Mouse (Mus musculus): Measurements from ENCODE around the gene Lca5.
A peak's percentile ranks its signal among the peaks of the same experiment; 100 is the strongest.

Gene Lca5

DNA sequence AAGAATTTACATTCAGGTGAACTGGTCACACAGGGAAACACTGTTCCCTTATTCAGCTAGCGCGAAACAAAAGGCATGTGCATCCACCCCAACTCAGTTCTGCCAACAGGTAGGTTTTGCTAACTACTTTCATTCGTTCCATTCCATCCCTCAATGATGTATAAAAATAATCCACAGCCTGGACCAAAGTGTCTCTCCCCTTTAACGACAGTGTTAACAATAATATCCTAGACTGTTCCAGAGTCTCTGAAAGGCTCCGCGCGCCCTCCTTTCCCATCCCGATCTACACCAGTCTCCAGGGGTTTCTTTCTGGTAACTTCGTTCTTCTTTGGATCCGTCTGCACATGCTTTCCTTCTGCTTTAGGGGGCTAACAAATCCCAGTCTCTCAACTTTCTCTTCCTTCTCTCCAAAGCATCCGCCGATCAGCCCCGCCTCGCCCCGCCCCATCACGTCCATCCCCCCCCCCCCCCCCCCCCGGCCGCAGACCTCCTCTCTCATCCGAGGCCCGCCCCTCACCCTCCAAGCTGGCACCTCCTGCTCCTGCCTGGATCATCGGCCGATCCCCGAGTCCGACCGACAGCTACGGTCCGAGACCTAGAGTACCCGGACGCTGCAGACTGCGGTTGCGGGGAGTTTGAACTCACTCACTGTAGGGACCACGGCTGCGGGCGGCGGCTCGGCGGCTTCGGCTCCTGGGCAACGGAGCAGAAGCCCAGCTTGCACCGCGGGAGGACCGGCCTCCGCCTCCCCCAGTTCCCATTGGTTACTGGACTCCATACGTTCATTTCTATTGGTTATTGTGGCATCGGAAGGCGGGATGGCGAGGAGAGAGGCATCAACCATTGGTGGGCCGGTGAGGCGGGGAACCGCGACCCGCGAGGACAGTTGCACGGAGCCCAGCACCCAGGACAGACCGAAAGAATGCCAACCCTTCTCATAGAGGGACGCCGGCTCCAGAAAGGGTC is at the start of gene Lca5:
Gene Lca5, minus strand, starts transcription at position 736 of the 966 bp plus-strand sequence.
- peak; percentile 96 for DNase-seq (ENCODE audit: low spot score)

DNA sequence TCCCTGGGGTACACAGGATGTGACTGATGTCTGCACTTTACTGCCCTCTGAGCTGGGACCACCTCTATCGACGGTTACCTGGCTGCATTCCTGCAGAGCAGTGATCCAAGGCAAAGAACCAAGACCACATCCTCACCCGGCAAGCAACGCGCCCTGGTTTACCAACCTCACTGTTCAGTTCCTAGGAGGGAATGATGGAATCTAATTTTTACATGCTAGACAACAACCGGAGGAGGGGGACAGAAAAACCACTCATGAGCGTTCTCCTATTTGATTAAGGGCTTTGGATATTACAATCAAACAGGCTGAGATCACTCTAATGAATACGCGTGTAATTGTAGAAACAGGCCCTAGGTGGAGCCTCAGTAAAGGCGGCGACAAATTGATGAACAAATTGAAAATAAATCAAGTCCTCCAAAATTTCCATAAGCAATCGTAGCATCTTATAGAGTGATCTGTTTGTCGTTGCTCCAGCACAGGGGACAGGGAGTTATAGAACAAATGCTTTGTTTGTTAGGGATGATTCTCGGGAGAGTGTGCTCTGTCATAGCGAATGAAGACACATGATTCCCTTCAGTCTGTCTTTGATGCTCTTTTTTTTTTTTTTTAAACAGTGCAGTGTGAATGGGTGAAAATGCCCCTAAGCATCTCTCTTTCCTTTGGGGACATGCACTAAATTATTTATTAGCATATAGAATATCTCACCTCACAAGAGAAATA is 47.7 kb upstream of the Lca5 start:
- DNase-seq (ENCODE audit: low spot score) = peak; percentile 48

DNA sequence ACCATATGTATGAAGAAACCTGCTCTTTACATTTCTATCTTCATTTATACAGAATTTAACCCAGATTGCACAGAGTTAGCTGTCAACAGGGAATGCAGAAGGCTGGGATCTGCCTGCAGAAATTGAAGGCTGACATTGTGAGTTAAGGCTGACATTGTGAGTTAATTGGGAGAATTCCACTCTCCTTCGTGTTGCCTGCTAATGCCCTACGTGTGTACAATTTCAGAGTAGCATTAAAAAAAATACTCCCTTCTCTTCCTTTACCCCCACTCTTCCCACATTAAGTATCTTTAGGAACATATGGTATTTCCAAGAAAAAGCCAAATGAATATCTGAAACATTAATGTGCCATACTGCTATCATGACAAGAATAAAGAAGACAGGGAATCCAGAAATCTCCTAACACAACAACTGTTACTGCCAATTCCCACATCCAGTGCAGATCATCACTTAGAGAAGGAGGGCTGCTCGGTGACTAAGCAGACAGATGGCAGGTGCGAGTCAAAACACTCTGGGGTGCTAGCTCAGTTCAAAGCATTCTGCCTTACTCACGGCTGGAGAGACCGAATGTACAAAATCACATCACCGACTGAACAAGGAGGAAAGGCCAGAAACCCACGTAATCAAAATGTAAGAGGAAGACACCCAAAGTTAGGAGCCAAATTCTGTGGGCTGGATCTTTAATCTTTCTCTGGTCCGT is 47.0 kb upstream of the Lca5 start:
- DNase-seq (ENCODE audit: low spot score) = peak; percentile 43

DNA sequence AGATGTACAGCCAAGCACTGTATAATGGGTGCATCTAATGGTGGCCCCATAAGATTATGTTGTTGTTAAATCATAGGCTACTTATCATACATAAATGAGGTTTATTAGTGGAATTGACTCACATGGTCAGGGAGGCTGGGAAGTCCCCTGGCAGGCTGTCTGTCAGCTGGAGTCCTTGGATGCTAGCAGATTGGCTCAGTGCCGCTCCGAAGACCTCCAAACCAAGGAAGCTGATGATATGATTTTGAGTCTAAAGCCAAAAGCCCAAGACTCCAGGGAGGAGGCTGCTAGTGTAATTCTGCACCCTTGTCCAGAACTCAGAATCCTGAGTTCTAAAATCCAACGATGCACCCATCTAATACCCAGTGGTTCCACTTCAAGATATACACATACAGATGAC is 45.0 kb upstream of the Lca5 start:
- DNase-seq (ENCODE audit: low spot score) = no peak

DNA sequence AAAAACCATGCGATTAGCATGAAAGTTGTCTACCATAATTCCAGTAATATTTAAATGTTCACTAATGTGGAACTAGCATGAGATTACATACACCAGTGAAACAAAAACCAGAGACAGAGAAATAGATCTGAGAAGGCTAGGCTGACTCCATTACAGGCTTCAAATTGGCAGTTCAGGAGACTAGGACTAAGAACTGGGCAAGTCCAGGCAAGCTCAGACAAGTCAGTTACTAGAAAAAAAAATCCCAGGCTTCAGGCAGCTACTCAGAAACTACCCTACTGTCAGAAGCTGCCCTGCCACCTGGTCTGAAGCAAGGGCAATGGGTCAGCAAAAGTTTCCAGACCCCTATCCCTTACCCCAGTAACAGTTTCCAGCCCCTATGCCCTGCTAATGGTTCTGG is 44.4 kb upstream of the Lca5 start:
- DNase-seq (ENCODE audit: low spot score) = no peak

DNA sequence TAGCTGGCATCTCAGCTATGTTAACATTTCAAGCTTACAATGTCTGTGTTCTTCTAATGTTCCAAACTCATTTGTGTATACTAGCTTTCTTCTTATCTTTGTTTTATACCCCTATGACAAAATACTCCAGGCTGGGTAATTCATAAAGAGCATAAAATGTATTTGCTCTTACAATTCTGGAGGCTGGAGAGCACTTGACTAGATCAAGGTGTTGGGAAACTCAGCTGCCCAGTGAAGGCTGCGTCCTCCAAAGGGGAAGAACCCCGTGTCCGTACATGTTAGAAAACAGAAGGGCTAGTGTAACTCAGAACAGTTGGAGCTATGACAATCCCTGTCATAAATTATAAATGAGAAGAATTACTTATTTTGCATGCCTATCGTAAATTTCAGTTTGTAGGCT is 42.5 kb upstream of the Lca5 start:
- DNase-seq (ENCODE audit: low spot score) = no peak

DNA sequence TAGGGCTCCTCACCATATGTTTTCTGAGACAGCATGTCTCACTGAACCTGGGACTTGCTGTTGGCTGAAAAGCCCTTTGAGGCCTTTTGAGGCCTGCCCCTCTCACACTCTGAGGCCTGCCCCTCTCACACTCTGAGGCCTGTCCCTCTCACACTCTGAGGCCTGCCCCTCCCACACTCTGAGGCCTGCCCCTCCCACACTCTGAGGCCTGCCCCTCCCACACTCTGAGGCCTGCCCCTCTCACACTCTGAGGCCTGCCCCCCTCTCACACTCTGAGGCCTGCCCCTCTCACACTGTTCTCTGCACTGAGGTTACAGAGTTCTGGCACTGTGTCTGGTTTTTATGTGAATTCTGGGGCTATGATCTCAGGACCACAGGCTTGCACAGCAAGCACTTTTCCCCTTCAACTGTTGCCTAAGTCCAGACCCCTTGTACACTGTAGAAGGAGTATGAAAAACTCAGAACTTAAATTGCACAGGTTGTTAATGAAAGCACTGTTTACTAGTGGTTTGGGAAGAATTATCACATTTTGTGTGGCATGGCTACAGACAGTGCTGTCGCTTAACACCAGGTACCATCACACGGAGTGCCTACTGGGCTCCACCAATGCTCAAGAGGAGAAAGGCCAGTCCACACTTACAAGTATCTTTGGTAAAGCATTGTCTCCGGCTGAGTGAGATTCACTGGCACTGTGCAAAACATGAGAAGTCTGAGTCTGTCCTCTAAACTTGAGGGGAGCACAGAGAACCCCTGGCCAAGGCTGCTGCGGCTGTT is 41.4 kb upstream of the Lca5 start:
- DNase-seq (ENCODE audit: low spot score) = no peak

DNA sequence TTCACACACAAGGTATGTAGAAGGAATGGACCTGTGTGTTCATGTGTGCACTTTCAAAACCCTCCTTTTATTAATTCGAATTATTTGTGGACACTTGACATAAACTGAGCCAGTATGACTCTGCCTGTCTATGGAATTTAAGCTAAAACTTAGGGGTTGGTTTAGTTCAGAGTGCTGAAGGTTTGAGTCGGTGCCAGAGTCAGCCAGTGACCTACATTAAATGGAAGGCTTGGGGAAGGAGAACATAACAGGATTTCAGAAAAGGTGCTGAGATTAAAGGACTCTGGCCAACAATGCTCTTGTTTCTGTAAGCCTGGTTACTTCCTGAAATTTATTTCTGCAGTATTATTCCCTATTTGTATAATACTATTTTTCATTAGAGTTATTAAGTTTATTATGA is 28.9 kb upstream of the Lca5 start:
- no peak for DNase-seq (ENCODE audit: low spot score)

DNA sequence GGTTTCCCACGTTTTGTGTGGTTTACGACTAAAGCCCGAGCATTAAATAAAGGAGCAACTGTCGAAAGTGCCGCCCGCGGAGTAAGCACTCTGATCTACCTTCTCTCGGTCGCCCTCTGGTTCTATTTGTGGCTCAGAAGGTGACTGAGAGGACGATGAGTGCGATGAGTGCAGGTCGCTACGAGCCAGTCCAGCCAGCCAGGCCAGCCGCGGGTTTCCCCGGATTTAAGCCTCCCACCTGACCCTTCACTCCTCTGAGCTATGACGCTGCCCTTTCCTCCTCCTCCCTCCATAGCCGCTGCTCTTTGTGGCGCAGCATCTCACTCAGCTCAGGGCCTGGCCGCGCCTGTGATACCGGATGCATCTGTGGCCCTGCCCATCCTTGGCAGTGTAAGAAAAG is 6.8 kb upstream of the Lca5 start:
- peak; percentile 20 for DNase-seq (ENCODE audit: low spot score)

DNA sequence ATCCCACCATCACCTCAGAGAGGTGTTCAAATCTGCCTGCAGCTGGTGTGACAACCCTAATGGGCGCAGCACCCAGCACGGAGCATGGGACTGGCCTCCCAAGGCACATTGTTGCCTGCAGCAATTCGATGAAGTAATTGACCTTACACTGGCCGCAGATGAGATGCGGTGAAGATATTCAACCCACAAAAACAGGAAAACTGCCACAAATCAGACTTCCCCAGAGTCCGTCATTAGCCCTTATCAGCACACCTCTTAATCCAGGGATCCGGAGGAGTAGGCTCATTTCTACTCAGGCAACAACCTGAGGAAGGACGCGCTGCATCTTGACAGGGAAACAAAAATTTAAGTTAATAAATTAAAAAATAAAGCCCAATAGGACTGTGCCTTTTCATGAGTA is 6.2 kb upstream of the Lca5 start:
- DNase-seq (ENCODE audit: low spot score) = no peak

DNA sequence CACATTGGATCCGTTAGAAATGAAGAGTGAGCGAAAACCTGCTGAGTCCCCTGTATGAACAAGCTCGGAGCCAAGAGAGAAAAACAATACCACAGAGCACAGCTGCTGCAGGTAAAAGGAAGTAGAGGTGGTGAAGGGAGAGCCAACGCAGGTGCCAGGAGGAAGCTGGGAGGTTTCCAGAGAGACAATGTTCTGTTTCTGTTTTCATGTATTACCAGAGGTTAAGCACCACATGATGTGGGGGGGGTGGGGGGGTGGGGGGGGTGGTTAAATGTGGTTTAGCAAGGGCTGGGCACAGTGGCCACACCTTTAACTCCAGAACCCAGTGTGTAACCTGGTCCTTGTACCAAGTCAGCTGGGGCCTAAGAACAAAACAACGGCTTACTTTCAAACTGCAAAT is 3.3 kb downstream of the Lca5 start:
- no peak for DNase-seq (ENCODE audit: low spot score)

DNA sequence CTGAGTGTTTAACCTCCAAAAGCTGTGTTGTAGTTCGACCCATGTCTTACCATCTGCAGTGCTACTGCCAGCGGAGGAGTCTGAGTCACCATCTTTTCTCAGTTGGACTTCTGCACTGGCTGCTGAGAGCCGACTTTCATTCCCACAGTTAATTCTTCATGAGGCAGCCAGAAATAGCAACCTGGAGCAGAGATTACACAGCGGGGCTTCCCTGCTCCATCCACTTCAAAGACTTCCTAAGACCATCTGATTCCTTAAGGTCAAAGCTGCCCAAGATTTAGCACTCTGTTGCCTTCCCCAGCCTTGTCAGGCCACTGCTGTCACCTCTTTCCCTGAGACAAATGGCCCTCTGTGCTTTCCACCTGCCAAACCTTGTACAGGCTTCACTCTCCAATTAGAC is 6.4 kb downstream of the Lca5 start:
- DNase-seq (ENCODE audit: low spot score) = no peak

DNA sequence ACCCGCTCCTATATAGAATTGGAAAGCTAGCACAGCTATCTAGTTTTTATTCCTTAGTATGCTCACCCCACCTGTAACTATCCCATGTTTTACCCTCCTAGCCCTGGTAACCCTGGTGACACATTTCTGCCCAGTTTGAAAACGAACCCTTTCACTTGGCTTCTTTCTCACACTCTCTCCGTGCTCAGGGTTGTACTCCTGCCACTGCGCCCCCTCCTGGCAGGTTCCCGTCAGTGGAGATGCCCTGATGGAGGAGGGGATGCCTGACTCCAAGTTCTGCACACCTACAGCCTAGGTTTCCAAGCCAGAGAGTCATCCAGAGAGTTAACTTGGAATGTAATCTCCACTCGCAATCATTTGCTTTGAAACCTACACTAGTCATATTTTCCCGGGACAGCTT is 7.3 kb downstream of the Lca5 start:
- DNase-seq (ENCODE audit: low spot score) = no peak

DNA sequence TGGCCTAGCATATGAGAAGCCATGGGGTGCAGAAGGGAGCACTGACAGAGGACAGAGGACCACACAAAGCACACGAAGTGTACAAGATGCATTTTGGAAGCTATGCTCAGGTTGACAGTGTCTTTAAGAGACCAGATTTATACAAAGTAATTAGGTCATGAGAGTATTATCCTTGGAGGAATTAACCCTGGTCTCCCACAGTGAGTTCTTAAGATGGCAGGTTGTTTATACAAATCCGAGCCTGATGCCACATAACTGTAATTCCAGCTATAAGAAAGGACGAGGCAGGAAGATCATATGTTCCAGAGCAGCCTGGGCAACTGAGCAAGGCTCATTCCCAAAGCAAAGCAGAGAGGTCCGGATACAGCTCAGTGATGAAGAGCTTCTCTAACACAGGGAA is 13.0 kb downstream of the Lca5 start:
- no peak for DNase-seq (ENCODE audit: low spot score)

DNA sequence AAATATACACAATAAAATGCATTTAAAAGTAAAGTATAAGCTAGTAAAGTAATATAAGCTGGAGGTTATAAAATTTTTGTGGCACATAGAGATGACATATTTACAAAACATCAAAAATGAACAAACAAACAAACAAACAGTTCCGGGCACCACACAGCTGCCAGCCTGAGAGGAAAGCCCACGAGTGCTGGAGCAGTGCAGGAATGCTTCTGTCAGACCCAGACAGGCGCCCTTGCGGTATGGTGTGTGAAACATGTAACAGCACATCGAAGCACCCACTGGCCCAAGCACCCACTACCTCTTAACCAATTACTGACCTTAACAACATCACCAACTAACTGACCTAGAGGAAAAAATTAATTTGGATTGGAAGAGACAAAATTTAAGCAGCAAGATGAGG is 22.0 kb downstream of the Lca5 start:
- DNase-seq (ENCODE audit: low spot score) = no peak

DNA sequence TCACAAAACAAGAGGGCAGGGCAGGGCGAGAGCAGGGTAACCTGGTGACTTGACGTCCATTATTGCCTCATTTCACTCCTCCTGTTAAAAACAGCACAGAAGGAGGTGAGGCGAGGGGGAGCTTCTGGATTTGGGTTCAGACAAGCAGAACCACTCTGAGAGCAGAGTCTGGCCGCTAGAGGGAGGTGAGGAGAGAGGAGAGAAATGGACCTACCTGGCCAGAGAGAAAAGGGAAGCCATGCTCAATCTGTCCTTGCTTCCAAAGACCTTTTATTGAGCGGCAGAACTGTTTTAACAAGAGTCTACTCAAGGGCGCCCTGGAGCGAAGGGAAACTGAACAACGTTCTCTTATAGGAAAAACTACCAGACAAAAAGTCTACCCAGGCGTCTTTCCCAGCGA is 27.9 kb downstream of the Lca5 start:
- no peak for DNase-seq (ENCODE audit: low spot score)

DNA sequence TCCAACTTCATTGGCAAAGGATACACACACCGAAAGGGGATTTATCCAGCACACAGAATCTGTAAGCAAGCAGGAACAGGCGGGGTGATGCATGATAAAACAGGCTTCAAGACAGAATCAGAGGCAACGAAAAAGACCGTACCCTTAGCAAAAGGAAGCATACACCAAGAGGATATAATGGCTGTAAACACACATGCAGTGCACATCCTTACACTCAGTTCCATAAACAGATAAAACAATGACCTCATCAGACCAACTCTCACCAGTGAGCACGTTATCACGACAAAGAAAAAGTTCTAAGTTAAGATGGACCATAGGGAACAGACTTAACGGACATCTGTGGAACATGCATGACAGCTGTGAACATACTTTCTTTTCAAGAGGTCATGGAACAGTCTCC is 35.8 kb downstream of the Lca5 start:
- DNase-seq (ENCODE audit: low spot score) = no peak

DNA sequence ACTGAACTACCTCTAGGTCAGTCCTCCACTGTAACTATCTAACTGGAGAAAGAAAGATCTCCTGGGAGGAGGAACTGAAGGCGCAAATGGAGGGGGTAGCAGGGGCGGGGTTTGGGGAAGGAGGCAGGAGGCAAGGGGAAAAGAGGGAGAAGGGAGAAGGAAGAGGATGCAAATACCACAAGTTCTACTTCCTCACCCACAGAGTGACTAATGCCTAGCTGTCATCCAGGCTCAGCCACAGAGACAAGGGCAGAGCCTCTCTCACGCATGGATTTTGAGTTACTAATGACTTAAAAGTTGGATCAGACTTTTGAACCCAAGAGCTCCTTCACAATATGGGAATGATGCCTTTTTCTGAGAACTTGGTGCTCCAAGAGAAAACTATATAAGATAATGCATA is 40.1 kb downstream of the Lca5 start:
- DNase-seq (ENCODE audit: low spot score) = no peak

DNA sequence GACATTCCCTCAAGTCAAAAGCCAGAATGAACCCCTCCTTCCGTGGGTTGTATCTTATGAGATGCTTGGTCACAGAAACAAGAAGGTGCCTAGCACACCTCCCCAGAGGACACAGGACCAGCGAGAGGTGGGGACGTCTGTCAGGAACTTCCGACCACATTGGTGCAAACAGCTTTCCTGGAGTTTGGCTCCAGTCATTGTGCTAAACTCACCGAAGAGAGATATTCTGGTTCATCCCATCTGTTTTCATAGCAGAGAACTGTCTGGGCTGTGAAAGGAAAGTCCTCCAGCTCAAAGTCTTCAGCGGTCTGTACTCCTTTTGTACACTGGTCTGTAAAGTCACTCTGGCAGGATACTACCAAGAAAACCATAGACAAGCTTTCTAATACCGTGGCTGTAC is 41.5 kb downstream of the Lca5 start:
- DNase-seq (ENCODE audit: low spot score) = no peak

DNA sequence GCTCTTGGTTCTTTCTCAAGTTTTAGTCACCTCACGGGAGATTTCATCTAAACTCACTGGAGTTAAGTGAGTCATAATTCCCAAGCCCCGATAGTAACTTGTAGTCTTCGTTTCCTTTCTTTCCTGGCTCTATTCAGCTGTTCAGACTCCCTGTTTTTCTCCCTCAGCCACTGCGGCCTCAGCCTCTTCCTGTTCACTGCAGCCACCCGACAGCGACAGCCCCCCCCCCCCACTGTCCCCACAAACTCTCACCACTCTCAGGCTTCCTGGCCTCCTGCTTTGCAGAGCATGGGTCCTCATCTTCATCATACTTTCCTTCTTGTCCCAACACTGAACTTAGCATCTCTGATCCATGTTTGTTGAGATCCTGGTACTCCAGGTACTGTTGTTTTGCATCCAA is 42.7 kb downstream of the Lca5 start:
- DNase-seq (ENCODE audit: low spot score) = no peak

DNA sequence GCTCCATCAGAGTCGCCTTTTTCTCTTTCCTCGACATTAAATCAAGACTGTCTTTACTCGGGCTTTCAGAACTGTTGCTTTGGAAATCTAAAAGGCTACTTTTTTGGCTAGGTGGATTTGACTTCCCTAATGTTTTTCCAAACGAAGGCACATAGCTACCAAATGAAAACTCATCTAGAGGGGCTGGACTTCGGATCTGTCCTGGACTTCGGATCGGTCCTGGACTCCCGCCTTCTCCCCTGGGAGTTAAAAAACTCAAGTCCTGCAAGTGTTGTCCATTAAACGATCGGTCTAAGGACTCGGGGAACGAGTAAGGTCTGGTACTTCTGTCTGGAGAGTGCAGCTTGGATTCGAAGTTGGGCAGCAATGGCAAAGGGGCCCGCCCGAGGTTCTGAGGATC is 45.5 kb downstream of the Lca5 start:
- no peak for DNase-seq (ENCODE audit: low spot score)

DNA sequence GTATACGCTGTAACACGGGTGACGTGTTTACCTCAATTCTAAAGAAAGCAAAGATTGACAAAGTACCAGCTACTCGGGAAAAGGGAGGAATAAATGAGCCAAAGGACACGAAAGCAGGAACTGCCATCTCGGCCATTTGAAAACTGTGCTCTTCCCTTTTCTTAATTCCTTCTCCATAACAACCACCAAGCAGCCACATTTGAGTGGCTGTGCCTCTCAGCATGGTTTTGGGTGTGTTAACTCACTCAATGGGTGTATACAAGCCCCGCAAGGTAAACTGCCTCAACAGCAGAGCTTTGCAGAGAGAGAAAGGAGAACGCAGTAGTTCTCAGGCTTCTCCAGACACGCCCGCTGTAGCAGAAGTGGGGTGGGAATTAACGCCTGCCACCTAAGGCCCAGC is 48.9 kb downstream of the Lca5 start:
- no peak for DNase-seq (ENCODE audit: low spot score)

Data from layer of hippocampus, adult 9-10 months (tissue).